Mouse (Mus musculus): ENCODE measurements around the gene Tmem63c.

The Tmem63c gene

GRCm38 (mm10) chr12:87021040-87021439, at the start of gene Tmem63c:
Gene Tmem63c, plus strand, starts transcription at chr12:87021340.
- no peak for DNase-seq

DNA sequence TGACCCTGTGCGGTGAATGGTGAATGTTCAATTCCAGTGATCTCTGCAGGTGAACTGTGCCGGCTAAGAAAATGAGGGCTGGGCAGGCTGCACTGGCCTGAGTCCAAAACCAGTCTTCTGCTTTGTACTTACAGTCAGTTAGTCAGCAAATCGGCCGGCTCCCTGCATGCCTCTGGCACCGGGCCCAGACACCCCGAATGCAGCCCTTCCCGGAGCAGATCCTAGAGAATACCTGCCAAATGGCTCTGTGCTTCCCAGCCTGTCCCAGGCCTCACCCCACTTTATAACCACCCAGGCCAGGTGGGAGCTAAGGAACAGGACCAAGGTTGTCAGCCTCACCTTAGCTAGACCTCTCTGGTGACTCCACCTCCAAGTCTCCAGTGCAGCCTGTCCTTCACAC, 47.9 kb upstream of the Tmem63c start:
- DNase-seq = peak; percentile 84

DNA sequence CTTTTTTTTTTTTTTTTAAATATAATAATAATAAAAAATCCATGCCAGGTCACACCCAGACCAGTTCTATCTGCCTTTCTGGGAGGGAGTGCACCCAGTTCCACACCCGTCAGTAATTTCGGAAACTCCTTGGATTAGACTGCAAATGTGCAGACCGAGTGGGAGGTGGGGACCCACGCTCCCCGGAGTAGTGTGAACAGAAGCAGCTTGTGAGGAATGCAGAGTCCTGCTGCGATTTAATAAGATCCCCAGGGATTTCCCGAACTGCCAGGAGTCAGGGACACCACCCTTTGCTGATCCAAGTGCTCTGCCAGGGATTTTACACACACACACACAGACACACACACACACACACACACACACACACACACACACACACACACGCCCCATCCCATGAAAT, 47.4 kb upstream of the Tmem63c start:
- no peak for DNase-seq

DNA sequence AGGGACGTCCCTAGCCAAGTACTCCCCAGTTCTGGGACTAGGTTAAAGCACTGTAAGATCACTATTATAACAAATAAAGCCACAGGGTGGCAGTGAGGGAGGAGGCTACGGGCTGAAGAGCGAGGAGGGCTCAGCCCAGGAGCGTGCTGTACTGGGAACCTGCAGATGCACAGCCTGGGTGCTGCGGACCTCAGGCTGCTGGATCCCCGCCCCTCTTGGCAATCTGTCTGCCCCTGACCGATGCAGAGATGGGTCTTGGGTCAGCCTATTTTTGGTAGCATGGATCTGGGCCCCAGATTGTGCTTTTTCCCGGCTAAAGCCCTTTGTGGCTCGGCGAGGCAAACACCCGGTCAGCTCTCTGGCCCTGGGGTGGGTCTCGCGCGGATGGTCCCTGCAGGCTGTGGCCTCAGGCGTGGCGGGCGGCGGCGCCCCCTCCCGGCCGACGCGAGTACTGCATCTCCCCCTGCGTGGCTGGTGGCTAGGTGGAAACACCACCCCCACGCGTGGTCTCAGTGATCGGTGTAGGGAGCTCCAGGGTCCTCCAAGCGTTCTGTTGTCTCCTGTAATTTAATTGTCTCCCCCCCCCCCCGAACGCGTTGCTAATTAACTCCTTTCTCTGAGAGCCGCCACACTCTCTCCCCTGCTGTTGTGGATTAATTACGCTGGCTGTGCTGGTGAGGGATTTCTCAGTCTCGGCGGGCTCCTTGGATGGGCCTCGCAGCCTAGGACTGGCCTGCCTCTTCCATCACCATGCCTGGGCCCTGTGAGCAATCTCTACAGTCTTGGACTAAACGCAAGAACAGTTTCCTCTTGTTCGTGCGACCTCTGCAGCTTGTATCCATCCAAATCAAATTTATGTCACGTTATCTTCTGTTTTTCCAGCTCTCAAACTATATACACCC, 46.5 kb upstream of the Tmem63c start:
- peak; percentile 52 for DNase-seq

- DNase-seq = no peak
These were observed 45.4 kb upstream of the Tmem63c start for GRCm38 (mm10) chr12:86975761-86976160.

- no peak for DNase-seq
These were observed 44.5 kb upstream of the Tmem63c start for GRCm38 (mm10) chr12:86976511-86977168.

- DNase-seq = no peak
These were observed 43.3 kb upstream of the Tmem63c start for GRCm38 (mm10) chr12:86977833-86978232.

- no peak for DNase-seq
These were observed 40.0 kb upstream of the Tmem63c start for GRCm38 (mm10) chr12:86981180-86981579.

GRCm38 (mm10) chr12:86983470-86984193, 37.5 kb upstream of the Tmem63c start:
- peak; percentile 49 for DNase-seq

DNA sequence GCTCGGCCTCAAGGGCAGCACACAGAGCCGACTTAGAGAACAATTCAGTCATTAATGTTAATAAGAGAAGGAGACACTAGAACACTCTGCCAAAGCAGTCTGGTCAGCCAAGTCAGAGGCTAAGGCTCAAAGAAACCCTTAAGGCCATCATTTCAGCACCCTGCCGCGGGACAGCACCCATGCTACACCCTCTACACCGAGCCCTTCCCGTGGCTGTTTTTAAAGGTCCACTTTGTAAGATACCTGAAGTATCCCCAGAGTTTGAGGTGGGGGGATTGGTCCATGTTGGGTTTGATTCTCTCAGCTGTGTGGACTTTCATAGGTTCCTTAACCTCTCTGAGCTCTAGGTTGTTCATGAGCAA, 37.0 kb upstream of the Tmem63c start:
- DNase-seq = peak; percentile 36

DNA sequence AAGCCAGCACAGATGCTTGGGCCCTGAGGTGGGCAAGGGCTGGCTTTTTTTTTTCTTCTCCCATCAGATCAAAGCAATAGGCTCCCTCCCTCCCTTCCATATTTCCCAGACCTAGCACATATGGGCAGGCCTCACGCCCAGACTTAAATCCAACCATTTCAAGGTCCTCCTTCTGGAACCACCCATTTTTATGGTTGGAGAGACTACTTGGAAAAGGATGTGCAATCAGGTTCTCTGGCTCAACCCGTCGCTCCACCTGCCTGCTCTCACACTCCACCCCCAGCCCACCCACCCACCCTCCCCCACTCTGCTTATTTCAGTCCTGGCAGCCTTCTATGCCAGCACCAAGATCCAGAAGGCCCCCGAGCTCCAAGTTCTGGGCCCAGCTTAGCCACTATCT, 34.6 kb upstream of the Tmem63c start:
- DNase-seq = no peak

- DNase-seq = no peak
These were observed 32.9 kb upstream of the Tmem63c start for GRCm38 (mm10) chr12:86988227-86988626.

DNA sequence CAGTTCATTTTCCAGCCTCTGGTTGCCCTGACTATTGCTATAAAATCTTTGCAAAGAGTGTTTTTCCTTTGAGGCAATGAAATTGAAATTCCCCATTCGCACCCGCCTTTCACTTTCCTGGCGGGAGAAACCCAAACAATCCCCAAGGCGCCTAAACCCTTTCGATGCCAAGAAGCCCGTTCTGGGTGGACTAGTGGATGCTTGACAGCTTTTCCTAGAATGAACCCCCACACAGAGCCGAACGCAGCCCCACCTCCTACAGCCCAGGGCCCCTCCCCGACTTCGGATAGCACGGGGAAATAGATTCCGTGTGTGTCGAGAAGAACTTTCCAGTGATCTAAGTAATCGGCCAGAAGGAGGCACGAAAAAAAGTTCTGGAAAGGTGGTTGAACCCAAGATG, 31.8 kb upstream of the Tmem63c start:
- no peak for DNase-seq

GRCm38 (mm10) chr12:86989890-86990754, 31.0 kb upstream of the Tmem63c start, which contains the start of gene Zdhhc22:
Gene Zdhhc22, minus strand, starts transcription at chr12:86990430.
- DNase-seq = no peak

GRCm38 (mm10) chr12:86990755-86991110, 30.4 kb upstream of the Tmem63c start:
- DNase-seq = no peak

DNA sequence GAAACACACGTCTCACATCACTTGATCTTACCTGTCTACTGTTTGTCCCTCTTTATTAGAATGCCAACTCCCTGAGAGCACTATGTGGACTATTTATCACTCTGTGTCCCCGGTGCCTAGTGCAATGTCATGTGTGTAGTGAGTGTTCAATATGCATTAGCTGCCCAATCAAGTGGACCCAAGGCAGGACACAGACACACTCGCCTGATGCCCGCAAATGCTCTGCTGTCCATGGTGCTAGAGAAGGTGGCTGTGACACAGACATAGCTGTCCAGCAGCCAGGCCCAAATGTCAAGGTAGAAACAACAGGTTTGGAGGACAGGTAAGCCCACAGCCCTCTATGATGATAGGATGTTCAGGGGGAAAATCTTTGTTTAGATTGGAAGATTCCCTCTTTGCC, 27.0 kb upstream of the Tmem63c start:
- DNase-seq = no peak

DNA sequence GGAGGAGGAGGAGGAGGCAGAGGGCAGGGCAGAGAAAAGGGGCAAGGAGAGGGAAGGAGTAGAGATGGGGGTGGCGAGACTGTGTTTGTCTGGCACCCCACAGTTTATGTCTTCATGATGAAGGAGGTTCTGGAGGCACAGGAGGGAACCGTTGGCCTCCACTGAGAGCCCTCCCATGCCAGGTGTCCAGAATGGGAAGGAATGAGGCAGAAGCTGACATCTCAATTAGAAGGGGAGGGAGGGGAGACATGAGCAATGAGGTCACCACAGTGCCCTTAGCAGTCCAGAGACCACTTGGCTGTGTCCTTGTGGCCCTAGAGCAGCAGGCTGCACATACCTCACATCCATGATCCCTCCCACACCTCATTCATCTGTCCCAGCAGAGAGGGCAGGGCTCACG, 26.4 kb upstream of the Tmem63c start:
- no peak for DNase-seq

DNA sequence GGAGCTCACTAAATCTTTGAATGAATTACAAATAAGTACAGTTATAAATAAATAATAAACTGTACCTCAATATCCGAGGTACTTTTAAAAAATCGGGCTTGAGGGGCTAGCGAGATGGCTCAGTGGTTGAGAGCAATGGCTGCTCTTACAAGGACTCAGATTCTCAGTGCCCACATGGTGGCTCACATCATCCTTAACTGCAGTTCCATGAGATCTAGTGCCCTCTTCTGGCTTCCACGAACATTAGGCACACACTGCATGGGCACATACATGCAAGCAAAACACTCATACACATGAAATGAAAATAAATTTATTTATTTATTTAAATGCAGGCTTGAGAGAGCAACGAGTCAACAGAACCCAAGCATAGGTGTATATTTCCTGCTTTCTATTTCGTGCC, 25.2 kb upstream of the Tmem63c start:
- no peak for DNase-seq

- no peak for DNase-seq
These were observed 22.4 kb upstream of the Tmem63c start for GRCm38 (mm10) chr12:86998699-86999098.

DNA sequence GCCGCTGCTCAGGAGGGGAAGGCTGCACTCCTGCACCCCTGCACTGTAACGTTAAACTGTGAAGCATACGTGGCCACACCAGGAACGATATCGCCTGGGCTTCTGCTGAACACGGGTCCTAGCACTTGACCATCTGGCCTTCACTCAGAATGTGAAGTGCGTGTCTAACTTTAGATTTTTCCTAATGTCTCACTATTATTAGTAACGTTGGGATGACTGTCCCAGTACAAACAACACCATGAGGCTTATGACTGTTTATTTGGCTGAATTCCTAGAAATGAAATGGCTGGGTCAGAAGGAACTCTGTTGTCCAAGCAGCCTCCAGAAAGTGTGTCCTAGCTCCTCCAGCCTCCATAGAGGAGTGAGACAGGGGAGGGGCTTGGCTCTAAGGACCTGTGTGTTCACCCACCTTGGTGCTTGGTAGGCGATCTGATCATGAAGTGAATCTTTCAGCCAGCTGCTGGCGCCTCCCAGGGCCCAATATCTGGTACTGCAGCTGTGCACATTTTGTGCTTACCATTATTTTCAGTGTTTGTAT, 21.8 kb upstream of the Tmem63c start:
- DNase-seq = no peak

DNA sequence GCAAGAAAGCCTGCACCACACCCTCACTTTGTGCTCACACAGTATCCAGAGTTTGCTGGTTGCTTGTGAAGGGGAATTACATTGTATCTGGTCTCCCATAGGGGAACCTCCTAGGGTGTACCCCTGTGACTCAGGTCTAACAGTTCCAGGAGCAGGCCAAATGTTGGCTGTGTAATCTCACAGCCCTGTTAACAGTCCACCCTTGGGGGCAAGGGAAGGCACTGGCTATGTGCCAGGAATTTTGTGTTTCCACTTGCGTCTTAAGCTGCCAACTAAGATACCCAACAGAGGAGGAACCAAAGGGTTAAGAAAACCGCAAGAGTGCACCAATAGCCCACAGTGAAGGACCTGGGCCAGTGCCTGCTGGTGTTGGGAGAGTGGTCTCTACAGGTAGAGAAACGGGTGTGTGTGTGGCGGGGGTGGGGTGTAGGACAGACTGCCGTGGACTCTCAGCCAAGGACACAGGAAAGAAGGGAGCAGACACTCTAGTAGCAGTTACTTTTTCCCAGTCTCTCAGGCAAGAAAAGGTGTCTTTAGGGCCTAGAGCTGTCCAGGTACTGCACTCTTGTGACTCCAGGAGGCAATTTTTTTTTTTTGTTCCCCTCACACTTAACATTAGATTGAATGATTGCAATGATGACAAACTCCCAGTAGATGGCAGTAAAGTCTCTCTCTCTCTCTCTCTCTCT, 20.8 kb upstream of the Tmem63c start:
- DNase-seq = peak; percentile 17

DNA sequence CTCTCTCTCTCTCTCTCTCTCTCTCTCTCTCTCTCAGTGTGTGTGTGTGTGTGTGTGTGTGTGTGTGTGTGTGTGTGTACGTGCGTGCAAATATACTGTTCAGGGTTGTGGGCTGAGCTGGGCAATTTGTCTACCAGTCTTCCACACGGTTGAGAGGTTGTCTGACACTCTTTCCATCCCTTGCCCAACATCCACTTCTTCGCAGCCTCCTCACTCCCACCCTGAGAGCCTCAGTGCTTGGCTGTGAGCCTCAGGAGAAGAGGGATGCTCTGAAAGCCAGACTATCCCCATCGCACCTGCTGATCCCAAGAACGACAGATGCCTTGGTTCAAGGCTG, 20.3 kb upstream of the Tmem63c start:
- DNase-seq = no peak
